Comparison of ENCODE assay signal across 27 mouse cellular contexts in genomic region chr1:21323996-21324574, GRCm38 (mm10). TPM values are rescaled to one million over a fixed set of nuclear protein-coding genes. Genes with fewer than 3 reads are reported as not detected.
A peak's percentile ranks its signal among the peaks of the same experiment; 100 is the strongest.
DNase-seq lines count a peak whose midpoint lies in the region; ATAC-seq lines count a peak whose summit lies in the region.
"Had no signal": no experiment of that assay in that cellular context is flagged by ENCODE, and none has a peak within 500 bp of the region (broad histone marks: within the 10 kb centered on the region; RNA-seq: fewer than 3 reads in every experiment).

No protein-coding gene starts in this region.

- no peaks in the 10 kb centered on the region for H3K9me3 ChIP-seq in midbrain, embryonic 13.5 days
- H3K9me3 ChIP-seq in midbrain, embryonic 11.5 days (ENCODE audit: control insufficient read depth, low read length) = peaks cover 2% of the 10 kb centered on the region; the same call in 1 of the 2 replicates
- H3K9me3 ChIP-seq in intestine, embryonic 15.5 days = no peaks in the 10 kb centered on the region
- H3K9me3 ChIP-seq in stomach, embryonic 15.5 days = no peaks in the 10 kb centered on the region
- H3K9me3 ChIP-seq: embryonic facial prominence, embryonic 13.5 days; heart, embryonic 10.5 days; hindbrain, embryonic 12.5 days; limb, embryonic 10.5 days had no signal

- intact Hi-C loops in heart, postnatal 10 days (cut with DNase I) = no loop called here

- no peaks in the 10 kb centered on the region for H3K27me3 ChIP-seq in midbrain, embryonic 13.5 days
- H3K27me3 ChIP-seq in midbrain, embryonic 11.5 days (ENCODE audit: control insufficient read depth, insufficient read depth, low read length) = no peaks in the 10 kb centered on the region
- H3K27me3 ChIP-seq in intestine, embryonic 15.5 days (replicated peaks) = no peaks in the 10 kb centered on the region
- H3K27me3 ChIP-seq in stomach, embryonic 15.5 days (replicated peaks) = no peaks in the 10 kb centered on the region
- H3K27me3 ChIP-seq: embryonic facial prominence, embryonic 13.5 days; hindbrain, embryonic 12.5 days; megakaryocyte, embryonic 14.5 days had no signal

- peak; percentile 36 for DNase-seq in heart, adult 11 months
- no peak for DNase-seq in heart, postnatal 10 days
- no peak for DNase-seq in midbrain, embryonic 11.5 days (ENCODE audit: low spot score, missing footprints)
- no peak for DNase-seq in layer of hippocampus, adult 11-12 months (ENCODE audit: low spot score)
- no peak for DNase-seq in adrenal gland, adult (ENCODE audit: inconsistent age in 2 of 2, low spot score in 1 of 2)
- DNase-seq: adrenal gland, postnatal 14 days; cerebellum, adult 11-12 months; cerebellum, postnatal 14 days; gastrocnemius, postnatal 36 days; heart, postnatal 14 days; lung, adult 2 months; right cerebral cortex, postnatal 25 days; thymus, postnatal 4 days had no signal

- H3K27ac ChIP-seq in midbrain, embryonic 13.5 days = no peak overlapping the region
- no peak overlapping the region for H3K27ac ChIP-seq in midbrain, embryonic 11.5 days (ENCODE audit: low read depth, low read length)
- H3K27ac ChIP-seq in intestine, embryonic 15.5 days = no peak overlapping the region
- no peak overlapping the region for H3K27ac ChIP-seq in stomach, embryonic 15.5 days
- H3K27ac ChIP-seq: embryonic facial prominence, embryonic 13.5 days; heart, embryonic 10.5 days; hindbrain, embryonic 12.5 days; limb, embryonic 10.5 days had no signal

- H3K4me2 ChIP-seq in midbrain, embryonic 13.5 days (replicated peaks) = no peak overlapping the region
- no peak overlapping the region for H3K4me2 ChIP-seq in midbrain, embryonic 11.5 days
- no peak overlapping the region for H3K4me2 ChIP-seq in intestine, embryonic 15.5 days (replicated peaks)
- H3K4me2 ChIP-seq in stomach, embryonic 15.5 days = no peak overlapping the region
- H3K4me2 ChIP-seq: embryonic facial prominence, embryonic 13.5 days; hindbrain, embryonic 12.5 days; liver, embryonic 11.5 days had no signal

- no peak overlapping the region for H3K4me3 ChIP-seq in midbrain, embryonic 13.5 days (replicated peaks)
- H3K4me3 ChIP-seq in midbrain, embryonic 11.5 days (ENCODE audit: low read depth, low read length) = no peak overlapping the region
- no peak overlapping the region for H3K4me3 ChIP-seq in intestine, embryonic 15.5 days (replicated peaks)
- H3K4me3 ChIP-seq in stomach, embryonic 15.5 days (replicated peaks) = no peak overlapping the region
- H3K4me3 ChIP-seq: embryonic facial prominence, embryonic 13.5 days; heart, embryonic 10.5 days; hindbrain, embryonic 12.5 days; limb, embryonic 10.5 days; megakaryocyte, embryonic 14.5 days had no signal

- H3K9ac ChIP-seq in midbrain, embryonic 13.5 days (replicated peaks) = no peak overlapping the region
- H3K9ac ChIP-seq in midbrain, embryonic 11.5 days (ENCODE audit: low read length) = no peak overlapping the region
- no peak overlapping the region for H3K9ac ChIP-seq in intestine, embryonic 15.5 days
- H3K9ac ChIP-seq in stomach, embryonic 15.5 days = no peak overlapping the region
- H3K9ac ChIP-seq: embryonic facial prominence, embryonic 13.5 days; hindbrain, embryonic 12.5 days had no signal

- WGBS in midbrain, embryonic 13.5 days = 23% methylated on average over 1 of the region's 1 CpGs
- WGBS in midbrain, embryonic 11.5 days = 47% methylated on average over 1 of the region's 1 CpGs
- WGBS in intestine, embryonic 15.5 days = 53% methylated on average over 1 of the region's 1 CpGs
- WGBS in stomach, embryonic 15.5 days = 43% methylated on average over 1 of the region's 1 CpGs

- H3K36me3 ChIP-seq in midbrain, embryonic 13.5 days = no peaks in the 10 kb centered on the region
- H3K36me3 ChIP-seq in midbrain, embryonic 11.5 days (ENCODE audit: control insufficient read depth, insufficient read depth, low read length) = no peaks in the 10 kb centered on the region
- no peaks in the 10 kb centered on the region for H3K36me3 ChIP-seq in intestine, embryonic 15.5 days
- H3K36me3 ChIP-seq in stomach, embryonic 15.5 days = no peaks in the 10 kb centered on the region
- H3K36me3 ChIP-seq: embryonic facial prominence, embryonic 13.5 days; heart, embryonic 10.5 days; hindbrain, embryonic 12.5 days; limb, embryonic 10.5 days had no signal

- peaks cover 10% of the 10 kb centered on the region for H3K4me1 ChIP-seq in midbrain, embryonic 13.5 days (replicated peaks)
- H3K4me1 ChIP-seq in midbrain, embryonic 11.5 days (ENCODE audit: control insufficient read depth, insufficient read depth, low read length) = no peaks in the 10 kb centered on the region; the same call in 1 of the 2 replicates
- H3K4me1 ChIP-seq in intestine, embryonic 15.5 days (replicated peaks) = no peaks in the 10 kb centered on the region
- H3K4me1 ChIP-seq in stomach, embryonic 15.5 days = no peaks in the 10 kb centered on the region
- H3K4me1 ChIP-seq: embryonic facial prominence, embryonic 13.5 days; heart, embryonic 10.5 days; hindbrain, embryonic 12.5 days; limb, embryonic 10.5 days; megakaryocyte, embryonic 14.5 days had no signal

- ATAC-seq in midbrain, embryonic 13.5 days = peak; percentile 53; the same call in 1 of the 2 replicates
- no peak for ATAC-seq in midbrain, embryonic 11.5 days (ENCODE audit: low FRiP score)
- 0 out of 2 replicates have a peak, but pooled peaks have one; percentile 44 for ATAC-seq in intestine, embryonic 15.5 days
- ATAC-seq in stomach, embryonic 15.5 days (ENCODE audit: insufficient read depth, low FRiP score, low read depth) = peak; percentile 70

RNA-seq across cellular contexts. Expression of gene Khdc1a, which starts 25.4 kb away (rescaled TPM):
- total RNA-seq in heart, postnatal 10 days (2021) = not detected
- not detected in 2 replicates for polyA plus RNA-seq in midbrain, embryonic 13.5 days (2015; fragmentation: Nextera tagmentation; extraction: Ambion mirVana)
- polyA plus RNA-seq in midbrain, embryonic 11.5 days (2014; fragmentation: Nextera tagmentation; extraction: Ambion mirVana) = not detected in 2 replicates
- polyA plus RNA-seq in intestine, embryonic 15.5 days (2015; fragmentation: Nextera tagmentation; extraction: Ambion mirVana) = not detected in 2 replicates
- not detected in 2 replicates for polyA plus RNA-seq in stomach, embryonic 15.5 days (2015; fragmentation: Nextera tagmentation; extraction: Ambion mirVana)
- total RNA-seq: adrenal gland, postnatal 14 days; gastrocnemius, postnatal 36 days; heart, postnatal 14 days; layer of hippocampus, postnatal 10 days; left cerebral cortex, adult 8-10 months had no signal
- polyA plus RNA-seq: C2C12; embryonic facial prominence, embryonic 13.5 days; heart, embryonic 10.5 days; hindbrain, embryonic 12.5 days; limb, embryonic 10.5 days; liver, embryonic 11.5 days; lung, adult 2 months; neural tube, embryonic 14.5 days; testis, adult 2 months had no signal

RNA-seq across cellular contexts. Expression of gene Khdc1c, which starts 44.0 kb away (rescaled TPM):
- not detected for total RNA-seq in heart, postnatal 10 days (2021)
- polyA plus RNA-seq in midbrain, embryonic 13.5 days (2015; fragmentation: Nextera tagmentation; extraction: Ambion mirVana) = not detected in 2 replicates
- not detected in 2 replicates for polyA plus RNA-seq in midbrain, embryonic 11.5 days (2014; fragmentation: Nextera tagmentation; extraction: Ambion mirVana)
- not detected in 2 replicates for polyA plus RNA-seq in intestine, embryonic 15.5 days (2015; fragmentation: Nextera tagmentation; extraction: Ambion mirVana)
- not detected in 2 replicates for polyA plus RNA-seq in stomach, embryonic 15.5 days (2015; fragmentation: Nextera tagmentation; extraction: Ambion mirVana)
- total RNA-seq: adrenal gland, postnatal 14 days; gastrocnemius, postnatal 36 days; heart, postnatal 14 days; layer of hippocampus, postnatal 10 days; left cerebral cortex, adult 8-10 months had no signal
- polyA plus RNA-seq: C2C12; embryonic facial prominence, embryonic 13.5 days; heart, embryonic 10.5 days; hindbrain, embryonic 12.5 days; limb, embryonic 10.5 days; liver, embryonic 11.5 days; lung, adult 2 months; neural tube, embryonic 14.5 days; testis, adult 2 months had no signal

RNA-seq across cellular contexts. Expression of gene Khdc1b, which starts 59.3 kb away (rescaled TPM):
- total RNA-seq in heart, postnatal 10 days (2021) = not detected
- 0.16 TPM in 1 of 2 replicates, not detected in the other for polyA plus RNA-seq in midbrain, embryonic 13.5 days (2015; fragmentation: Nextera tagmentation; extraction: Ambion mirVana)
- not detected in 2 replicates for polyA plus RNA-seq in midbrain, embryonic 11.5 days (2014; fragmentation: Nextera tagmentation; extraction: Ambion mirVana)
- not detected in 2 replicates for polyA plus RNA-seq in intestine, embryonic 15.5 days (2015; fragmentation: Nextera tagmentation; extraction: Ambion mirVana)
- polyA plus RNA-seq in stomach, embryonic 15.5 days (2015; fragmentation: Nextera tagmentation; extraction: Ambion mirVana) = 0.05 and 0.14 TPM in 2 replicates
- total RNA-seq: adrenal gland, postnatal 14 days; gastrocnemius, postnatal 36 days; heart, postnatal 14 days; layer of hippocampus, postnatal 10 days; left cerebral cortex, adult 8-10 months had no signal
- polyA plus RNA-seq: C2C12; embryonic facial prominence, embryonic 13.5 days; limb, embryonic 10.5 days; liver, embryonic 11.5 days; lung, adult 2 months; testis, adult 2 months had no signal
